Mouse (Mus musculus) hindbrain, embryonic 13.5 days (tissue): Measurements from ENCODE around the gene Olfr1238. TPM values are rescaled to one million over a fixed set of nuclear protein-coding genes. Genes with fewer than 3 reads are reported as not detected.

Source experiments
- ATAC-seq: fragments of 200-750 bp; cut with Nextera tagmentation; 2 replicates; pipeline ENCODE4 v1.8.0; 2017; ENCODE audit warnings: moderate TSS enrichment; ENCODE audit not compliant: low FRiP score
- H3K27ac ChIP-seq: fragments of 300-500 bp; sonication (generic); 2 replicates; pipeline ENCODE4 v1.5.1; 2015; ENCODE audit warnings: inconsistent platforms, mild to moderate bottlenecking, moderate library complexity
- H3K27me3 ChIP-seq: fragments of 300-500 bp; sonication (generic); 2 replicates; pipeline ENCODE4 v1.6.1; 2015; ENCODE audit warnings: mild to moderate bottlenecking, inconsistent platforms
- H3K36me3 ChIP-seq: fragments of 300-500 bp; sonication (generic); 2 replicates; pipeline ENCODE4 v1.6.1; 2015; ENCODE audit warnings: mild to moderate bottlenecking, inconsistent platforms
- H3K4me1 ChIP-seq: fragments of 300-500 bp; sonication (generic); replicated peaks from 2 replicates; pipeline ENCODE4 v1.6.1; 2015; ENCODE audit warnings: inconsistent platforms
- H3K4me2 ChIP-seq: fragments of 300-500 bp; sonication (generic); 2 replicates; pipeline ENCODE4 v1.6.1; 2015; ENCODE audit warnings: inconsistent platforms, mild to moderate bottlenecking, moderate library complexity
- H3K4me3 ChIP-seq: fragments of 300-500 bp; sonication (generic); 2 replicates; pipeline ENCODE4 v1.5.1; 2015; ENCODE audit warnings: mild to moderate bottlenecking, inconsistent platforms
- H3K9ac ChIP-seq: fragments of 300-500 bp; sonication (generic); 2 replicates; pipeline ENCODE4 v1.6.1; 2015; ENCODE audit warnings: mild to moderate bottlenecking, inconsistent platforms
- H3K9me3 ChIP-seq: fragments of 300-500 bp; sonication (generic); 2 replicates; pipeline ENCODE4 v1.6.1; 2016; ENCODE audit warnings: inconsistent platforms
- WGBS: fragments of 180-500 bp; shearing (Covaris S2); methylation state at CpG from one replicate; pipeline ENCODE4 v1.1.7; 2015; 5-methylcytosine and 5-hydroxymethylcytosine counted together
- polyA plus RNA-seq: library from polyadenylated mRNA; unstranded; fragments of >200 nt; fragmentation: Nextera tagmentation; extraction: Ambion mirVana; gene quantifications from 2 replicates; pipeline ENCODE4 v1.2.1, GENCODE M21; 2015

Olfr1238 gene
- not detected in 2 replicates for polyA plus RNA-seq

DNA sequence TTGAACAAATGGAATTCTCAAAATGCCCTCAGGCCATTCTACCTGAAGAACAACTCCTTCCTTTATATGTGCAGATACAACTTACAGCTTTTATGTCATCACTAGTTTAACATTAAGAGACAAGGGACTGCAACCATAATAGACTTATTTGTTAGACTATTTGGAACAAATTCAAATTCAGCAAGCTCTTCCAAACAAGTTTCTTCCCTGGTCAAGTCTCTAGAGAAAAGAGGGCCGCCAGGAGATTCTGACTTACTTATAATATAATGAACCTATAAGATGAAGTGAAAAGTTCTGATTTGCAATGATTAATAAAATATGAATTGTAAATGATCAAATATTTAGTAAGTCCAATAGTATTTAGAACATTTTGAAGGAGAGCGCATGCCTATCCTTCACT lies at the start of gene Olfr1238:
Gene Olfr1238 (minus strand): TSS at position 101 of the 400 bp plus-strand sequence.
- Histone ChIP-seq H3K4me3 (no peak within 1 kb of the TSS), H3K9me3 (no peaks in the 10 kb centered on the region), H3K4me2 (no peak within 1 kb of the TSS), H3K36me3 (no peaks in the 10 kb centered on the region), H3K9ac (no peak within 1 kb of the TSS), H3K27me3 (no peaks in the 10 kb centered on the region), H3K27ac (no peak within 1 kb of the TSS), H3K4me1 (no peaks in the 10 kb centered on the region)
- no peak for ATAC-seq
- WGBS = 91% methylated on average over 2 of the region's 2 CpGs

DNA sequence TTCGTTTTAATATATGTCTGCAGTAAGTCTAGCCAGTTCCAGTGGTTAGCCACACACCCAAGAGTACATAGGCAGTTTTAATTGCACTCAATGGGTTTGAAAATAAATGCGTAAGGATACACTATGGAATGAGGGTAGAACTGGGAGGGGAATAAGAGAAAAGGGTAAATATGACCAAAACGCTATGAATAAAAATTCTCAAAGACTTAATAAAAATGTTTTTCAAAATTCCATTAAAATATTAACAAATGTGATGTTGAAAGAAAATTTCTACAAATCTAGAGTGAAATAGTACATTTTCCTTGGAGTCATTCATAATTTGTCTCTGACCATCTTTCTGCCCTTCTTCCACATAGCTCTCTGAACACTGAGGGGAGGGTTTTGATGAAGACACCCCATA lies 33.4 kb upstream of the Olfr1238 start, which contains the start of gene Olfr1240:
Gene Olfr1240 (minus strand): TSS at position 101 of the 400 bp plus-strand sequence.
- ATAC-seq = no peak
- no peak within 1 kb of the TSS for H3K27ac ChIP-seq
- H3K4me2 ChIP-seq = no peak within 1 kb of the TSS
- no peak within 1 kb of the TSS for H3K4me3 ChIP-seq
- 87% methylated on average over 3 of the region's 3 CpGs for WGBS
- H3K9ac ChIP-seq = no peak within 1 kb of the TSS
- H3K9me3 ChIP-seq = no peaks in the 10 kb centered on the region
- no peaks in the 10 kb centered on the region for H3K36me3 ChIP-seq
- H3K27me3 ChIP-seq = no peaks in the 10 kb centered on the region
- no peaks in the 10 kb centered on the region for H3K4me1 ChIP-seq

DNA sequence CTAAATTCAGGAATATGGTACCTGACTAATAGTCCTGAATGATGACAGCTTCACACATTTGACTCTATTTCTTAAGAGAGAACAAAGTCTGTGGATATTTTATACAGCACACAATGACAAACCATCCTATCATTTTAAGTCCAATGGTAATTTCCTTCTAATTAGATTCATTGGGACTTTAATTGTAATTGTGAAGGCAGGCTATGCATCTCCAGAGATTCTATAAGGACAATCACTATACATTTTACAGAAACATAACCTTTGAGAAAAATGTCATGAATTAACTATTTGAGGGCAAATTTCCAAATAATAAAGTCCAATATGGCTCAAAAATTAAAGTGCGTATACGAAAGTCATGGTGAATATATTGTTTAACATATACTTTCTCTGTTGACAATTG lies 10.8 kb upstream of the Olfr1238 start, which contains the start of gene Olfr1239:
Gene Olfr1239 (minus strand): TSS at position 101 of the 400 bp plus-strand sequence.
- H3K4me3 ChIP-seq = no peak within 1 kb of the TSS
- no peak within 1 kb of the TSS for H3K27ac ChIP-seq
- H3K4me1 ChIP-seq = no peaks in the 10 kb centered on the region
- 96% methylated on average over 2 of the region's 2 CpGs for WGBS
- H3K9me3 ChIP-seq = no peaks in the 10 kb centered on the region
- no peaks in the 10 kb centered on the region for H3K36me3 ChIP-seq
- H3K27me3 ChIP-seq = no peaks in the 10 kb centered on the region
- ATAC-seq = no peak
- H3K9ac ChIP-seq = no peak within 1 kb of the TSS
- H3K4me2 ChIP-seq = no peak within 1 kb of the TSS

DNA sequence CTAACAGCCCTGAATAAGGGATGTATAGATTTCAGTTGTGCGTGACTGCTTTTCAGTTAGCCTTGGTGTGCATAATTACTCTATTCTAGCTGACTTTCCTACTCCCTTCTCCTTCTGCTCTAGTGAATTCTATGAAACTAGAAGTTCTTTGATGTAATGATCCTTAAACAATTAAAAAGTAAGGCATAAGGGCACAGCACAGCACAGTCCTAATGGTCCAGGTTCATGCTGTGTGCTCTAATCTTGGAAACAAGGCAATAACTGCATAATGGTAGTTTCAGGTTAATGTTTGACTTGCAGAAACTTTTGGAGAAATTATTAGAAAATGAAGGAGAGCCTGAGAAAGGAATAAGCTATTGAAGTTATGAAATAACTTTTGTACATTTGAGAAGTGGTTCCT lies 5.1 kb upstream of the Olfr1238 start:
- Histone ChIP-seq H3K4me3 (no peak overlapping the region), H3K36me3 (no peaks in the 10 kb centered on the region), H3K9ac (no peak overlapping the region), H3K27me3 (no peaks in the 10 kb centered on the region), H3K9me3 (no peaks in the 10 kb centered on the region), H3K4me2 (no peak overlapping the region), H3K27ac (no peak overlapping the region), H3K4me1 (no peaks in the 10 kb centered on the region)
- no peak for ATAC-seq
- 90% methylated on average over 1 of the region's 1 CpGs for WGBS

DNA sequence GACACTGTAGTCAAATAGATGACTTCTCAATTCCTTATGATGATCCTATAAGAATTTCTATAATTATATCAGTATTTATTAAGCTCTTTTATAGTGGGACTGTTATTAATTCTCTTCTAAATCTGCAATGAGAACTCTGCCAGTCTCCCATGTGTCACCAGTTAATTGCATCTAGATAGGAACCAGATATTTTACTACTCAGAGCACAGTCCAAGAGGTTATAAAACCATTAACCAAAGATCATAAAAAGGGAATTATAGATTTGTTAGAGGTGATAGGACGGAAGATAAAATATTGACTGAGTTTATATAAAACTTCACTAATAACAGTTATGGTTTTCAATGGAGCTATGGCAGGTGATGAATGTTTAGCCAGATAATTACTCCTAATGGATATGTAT lies 8.6 kb downstream of the Olfr1238 start:
- no peak for ATAC-seq
- H3K27ac ChIP-seq = no peak overlapping the region
- H3K4me1 ChIP-seq = no peaks in the 10 kb centered on the region
- WGBS = 90% methylated on average over 1 of the region's 1 CpGs
- no peaks in the 10 kb centered on the region for H3K27me3 ChIP-seq
- no peak overlapping the region for H3K9ac ChIP-seq
- H3K4me3 ChIP-seq = no peak overlapping the region
- no peaks in the 10 kb centered on the region for H3K36me3 ChIP-seq
- H3K4me2 ChIP-seq = no peak overlapping the region
- no peaks in the 10 kb centered on the region for H3K9me3 ChIP-seq

DNA sequence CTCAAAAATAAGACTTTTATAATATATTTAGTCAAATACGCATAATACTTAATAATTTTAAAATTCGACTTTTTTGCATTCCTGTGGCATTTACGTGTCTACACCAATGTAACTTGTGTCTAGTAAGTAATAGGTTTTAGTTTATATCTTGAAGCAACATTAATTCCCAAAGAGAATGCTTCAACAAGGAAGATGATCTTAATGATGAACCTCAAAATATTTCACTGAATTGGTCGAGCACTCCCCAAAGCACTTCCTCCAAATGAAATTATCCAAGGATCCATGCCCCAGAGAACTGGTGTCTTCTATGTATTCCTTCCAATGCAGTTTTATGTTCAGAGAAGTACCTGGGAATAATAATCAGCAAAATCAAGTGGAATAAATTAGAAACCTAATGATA lies 44.7 kb downstream of the Olfr1238 start, which contains the start of gene Olfr1234:
Gene Olfr1234 (minus strand): TSS at position 101 of the 400 bp plus-strand sequence.
- Histone ChIP-seq H3K36me3 (no peaks in the 10 kb centered on the region), H3K9ac (no peak within 1 kb of the TSS), H3K9me3 (no peaks in the 10 kb centered on the region), H3K4me1 (no peaks in the 10 kb centered on the region), H3K4me3 (no peak within 1 kb of the TSS), H3K4me2 (no peak within 1 kb of the TSS), H3K27me3 (no peaks in the 10 kb centered on the region), H3K27ac (no peak within 1 kb of the TSS)
- ATAC-seq = no peak
- WGBS = 91% methylated on average over 4 of the region's 4 CpGs

Other genes starting within 250 kb of the Olfr1238 start
- gene Olfr1224-ps1, start 245.6 kb downstream of the Olfr1238 start, polyA plus RNA-seq = not detected in 2 replicates
- not detected in 2 replicates for gene Olfr1225, start 235.0 kb downstream of the Olfr1238 start, polyA plus RNA-seq
- not detected in 2 replicates for gene Olfr1226, start 209.6 kb downstream of the Olfr1238 start, polyA plus RNA-seq
- not detected in 2 replicates for gene Olfr1228, start 155.6 kb downstream of the Olfr1238 start, polyA plus RNA-seq
- gene Olfr1229, start 121.7 kb downstream of the Olfr1238 start, polyA plus RNA-seq = not detected in 2 replicates
- gene Olfr1230, start 112.4 kb downstream of the Olfr1238 start, polyA plus RNA-seq = not detected in 2 replicates
- not detected in 2 replicates for gene Olfr1231, start 102.6 kb downstream of the Olfr1238 start, polyA plus RNA-seq
- not detected in 2 replicates for gene Olfr1232, start 80.0 kb downstream of the Olfr1238 start, polyA plus RNA-seq
- gene Olfr1233, start 67.3 kb downstream of the Olfr1238 start, polyA plus RNA-seq = not detected in 2 replicates
- not detected in 2 replicates for gene Olfr1234, start 44.8 kb downstream of the Olfr1238 start, polyA plus RNA-seq
- not detected in 2 replicates for gene Olfr1239, start 10.7 kb upstream of the Olfr1238 start, polyA plus RNA-seq
- not detected in 2 replicates for gene Olfr1240, start 33.3 kb upstream of the Olfr1238 start, polyA plus RNA-seq
- not detected in 2 replicates for gene Olfr1241, start 77.5 kb upstream of the Olfr1238 start, polyA plus RNA-seq
- gene Olfr1242, start 88.7 kb upstream of the Olfr1238 start, polyA plus RNA-seq = not detected in 2 replicates
- gene Olfr1243, start 121.8 kb upstream of the Olfr1238 start, polyA plus RNA-seq = not detected in 2 replicates
- not detected in 2 replicates for gene Olfr1245, start 168.8 kb upstream of the Olfr1238 start, polyA plus RNA-seq
- not detected in 2 replicates for gene Olfr1246, start 183.5 kb upstream of the Olfr1238 start, polyA plus RNA-seq
- not detected in 2 replicates for gene Olfr1247, start 204.5 kb upstream of the Olfr1238 start, polyA plus RNA-seq
- gene Olfr1248, start 208.6 kb upstream of the Olfr1238 start, polyA plus RNA-seq = not detected in 2 replicates
- gene Olfr1249, start 225.3 kb upstream of the Olfr1238 start, polyA plus RNA-seq = not detected in 2 replicates